Mouse (Mus musculus): ENCODE measurements around the gene Kif5c.

- TF ChIP-seq GATA1 (IDR thresholded peaks at IDR 0.05; ENCODE audit: low read length) (no peak), TAL1 (IDR thresholded peaks at IDR 0.05; ENCODE audit: low read length) (no peak)
These were observed 22.8 kb upstream of the Kif5c start for GRCm38 (mm10) chr2:49596318-49596717.

All from erythroblast, embryonic 14.5 days (primary cell).